Mouse (Mus musculus): Measurements from ENCODE around the gene Sox13. TPM values are rescaled to one million over a fixed set of nuclear protein-coding genes. Genes with fewer than 3 reads are reported as not detected.
A peak's percentile ranks its signal among the peaks of the same experiment; 100 is the strongest.

The Sox13 gene
- polyA plus RNA-seq, 1 experiment from 2014 or later: 5.8 TPM

DNA sequence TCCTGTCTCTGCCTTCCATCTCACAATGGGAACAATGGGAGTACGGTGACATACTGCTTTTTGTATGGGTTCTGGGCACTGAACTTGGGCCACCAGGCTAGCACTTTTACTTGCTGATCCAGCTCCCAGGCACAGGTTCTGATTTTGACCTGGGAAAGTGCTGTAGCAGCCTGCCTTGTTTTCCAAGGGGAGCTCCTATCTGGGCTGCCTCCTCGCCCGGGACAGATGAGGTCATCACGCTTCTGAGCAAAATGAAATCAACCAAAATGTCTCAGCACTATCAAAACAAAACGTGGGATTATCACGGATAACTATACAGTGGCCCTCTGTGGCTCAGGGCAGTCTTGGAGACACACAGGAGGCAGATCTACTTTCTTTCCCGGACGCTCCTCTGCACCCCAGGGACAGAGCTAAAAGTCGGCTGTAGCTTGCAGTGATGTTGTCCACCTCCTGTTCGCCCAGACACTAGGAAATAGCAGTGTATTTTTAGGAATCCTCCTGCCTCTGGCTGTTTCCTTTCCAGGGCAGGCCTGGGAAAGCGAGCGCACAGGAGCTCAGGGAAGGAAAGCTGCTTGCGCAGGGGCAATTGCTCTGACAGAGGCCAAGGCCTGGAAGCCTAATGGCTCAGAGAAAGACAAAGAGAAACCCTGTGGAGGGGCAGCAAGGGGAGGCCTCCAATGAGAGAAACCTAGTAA, 27.8 kb upstream of the Sox13 start:
- Histone ChIP-seq H3K4me2 (no peak overlapping the region), H3K27me3 (no peaks in the 10 kb centered on the region), H3K4me3 (no peak overlapping the region), H3K9me3 (replicated peaks) (no peaks in the 10 kb centered on the region), H3K27ac (no peak overlapping the region), H3K9ac (no peak overlapping the region), H3K36me3 (ENCODE audit: poor library complexity, severe bottlenecking) (no peaks in the 10 kb centered on the region), H3K4me1 (peaks cover 13% of the 10 kb centered on the region)
- ATAC-seq: no peak
- 54% methylated on average over 13 of the region's 13 CpGs for WGBS

GRCm38 (mm10) chr1:133451025-133451424, 26.8 kb upstream of the Sox13 start:
- Histone ChIP-seq H3K27ac (no peak overlapping the region), H3K4me2 (no peak overlapping the region), H3K9ac (no peak overlapping the region), H3K27me3 (no peaks in the 10 kb centered on the region), H3K36me3 (ENCODE audit: poor library complexity, severe bottlenecking) (no peaks in the 10 kb centered on the region), H3K4me1 (peaks cover 13% of the 10 kb centered on the region), H3K9me3 (replicated peaks) (no peaks in the 10 kb centered on the region), H3K4me3 (no peak overlapping the region)
- 67% methylated on average over 11 of the region's 11 CpGs for WGBS
- ATAC-seq: no peak

GRCm38 (mm10) chr1:133448351-133448931, 24.3 kb upstream of the Sox13 start:
- Histone ChIP-seq H3K27ac (no peak overlapping the region; the same call in 1 of the 2 replicates), H3K36me3 (ENCODE audit: poor library complexity, severe bottlenecking) (no peaks in the 10 kb centered on the region), H3K27me3 (no peaks in the 10 kb centered on the region), H3K9ac (0 out of 2 replicates have a peak overlapping the region, but pooled peaks have one; percentile 16), H3K4me1 (peaks cover 13% of the 10 kb centered on the region), H3K9me3 (replicated peaks) (peaks cover under 1% of the 10 kb centered on the region; the same call in 1 of the 2 replicates), H3K4me2 (peak overlapping the region; percentile 24; the same call in 1 of the 2 replicates), H3K4me3 (no peak overlapping the region)
- 28% methylated on average over 14 of the region's 14 CpGs for WGBS
- peak; percentile 53; the same call in 1 of the 2 replicates for ATAC-seq

- WGBS: 74% methylated on average over 4 of the region's 4 CpGs
- H3K4me1 ChIP-seq: peaks cover 7% of the 10 kb centered on the region
- H3K27me3 ChIP-seq: no peaks in the 10 kb centered on the region
- no peak overlapping the region for H3K4me3 ChIP-seq
- ATAC-seq: no peak
- no peaks in the 10 kb centered on the region for H3K36me3 ChIP-seq (ENCODE audit: poor library complexity, severe bottlenecking)
- no peak overlapping the region for H3K4me2 ChIP-seq
- no peak overlapping the region for H3K27ac ChIP-seq
- no peak overlapping the region for H3K9ac ChIP-seq
- H3K9me3 ChIP-seq (replicated peaks): peaks cover 12% of the 10 kb centered on the region; the same call in 1 of the 2 replicates
These were observed 22.1 kb upstream of the Sox13 start for GRCm38 (mm10) chr1:133446291-133446690.

- H3K36me3 ChIP-seq (ENCODE audit: poor library complexity, severe bottlenecking): no peaks in the 10 kb centered on the region
- no peaks in the 10 kb centered on the region for H3K27me3 ChIP-seq
- no peak overlapping the region for H3K9ac ChIP-seq
- no peak for ATAC-seq
- H3K9me3 ChIP-seq (replicated peaks): peaks cover 12% of the 10 kb centered on the region; the same call in 1 of the 2 replicates
- H3K4me1 ChIP-seq: peaks cover 7% of the 10 kb centered on the region
- no peak overlapping the region for H3K4me3 ChIP-seq
- H3K27ac ChIP-seq: no peak overlapping the region
- 86% methylated on average over 8 of the region's 8 CpGs for WGBS
- H3K4me2 ChIP-seq: no peak overlapping the region
These were observed 20.1 kb upstream of the Sox13 start for GRCm38 (mm10) chr1:133444315-133444714.

- Histone ChIP-seq H3K4me3 (no peak overlapping the region), H3K9me3 (replicated peaks) (0 out of 2 replicates have a peak, but pooled peaks cover 8% of the 10 kb centered on the region), H3K4me2 (no peak overlapping the region), H3K27me3 (no peaks in the 10 kb centered on the region), H3K4me1 (peaks cover 27% of the 10 kb centered on the region), H3K9ac (peak overlapping the region; percentile 8; the same call in 1 of the 2 replicates), H3K27ac (0 out of 2 replicates have a peak overlapping the region, but pooled peaks have one; percentile 26), H3K36me3 (ENCODE audit: poor library complexity, severe bottlenecking) (no peaks in the 10 kb centered on the region)
- no peak for ATAC-seq
- WGBS: 22% methylated on average over 14 of the region's 14 CpGs
These were observed 13.9 kb upstream of the Sox13 start for GRCm38 (mm10) chr1:133437916-133438683.

DNA sequence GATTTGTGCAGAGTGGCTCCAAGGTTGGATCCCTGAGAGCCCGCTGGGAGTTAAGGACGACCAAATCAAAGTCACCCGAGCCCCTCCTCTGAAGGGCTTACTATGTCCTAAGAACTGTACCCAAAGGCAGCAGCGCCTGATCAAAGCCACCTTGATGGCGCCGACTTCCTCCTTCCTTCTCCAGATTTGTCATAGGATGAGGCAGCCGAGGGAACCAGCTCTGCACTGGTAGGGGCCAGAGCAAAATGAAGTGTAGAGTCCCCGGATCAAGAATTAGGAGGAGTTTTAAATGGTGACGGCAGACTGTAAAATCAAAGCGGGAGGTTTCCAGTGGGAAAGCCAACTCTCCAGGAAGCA, 10.6 kb upstream of the Sox13 start:
- WGBS: 7% methylated on average over 10 of the region's 10 CpGs
- H3K4me1 ChIP-seq: peaks cover 31% of the 10 kb centered on the region
- peak overlapping the region; percentile 74 for H3K27ac ChIP-seq
- peak overlapping the region; percentile 41 for H3K9ac ChIP-seq
- H3K9me3 ChIP-seq (replicated peaks): peaks cover 7% of the 10 kb centered on the region
- peak overlapping the region; percentile 53 for H3K4me2 ChIP-seq
- ATAC-seq: peak; percentile 27; the same call in 1 of the 2 replicates
- no peaks in the 10 kb centered on the region for H3K27me3 ChIP-seq
- peak overlapping the region; percentile 22 for H3K4me3 ChIP-seq
- H3K36me3 ChIP-seq (ENCODE audit: poor library complexity, severe bottlenecking): no peaks in the 10 kb centered on the region

DNA sequence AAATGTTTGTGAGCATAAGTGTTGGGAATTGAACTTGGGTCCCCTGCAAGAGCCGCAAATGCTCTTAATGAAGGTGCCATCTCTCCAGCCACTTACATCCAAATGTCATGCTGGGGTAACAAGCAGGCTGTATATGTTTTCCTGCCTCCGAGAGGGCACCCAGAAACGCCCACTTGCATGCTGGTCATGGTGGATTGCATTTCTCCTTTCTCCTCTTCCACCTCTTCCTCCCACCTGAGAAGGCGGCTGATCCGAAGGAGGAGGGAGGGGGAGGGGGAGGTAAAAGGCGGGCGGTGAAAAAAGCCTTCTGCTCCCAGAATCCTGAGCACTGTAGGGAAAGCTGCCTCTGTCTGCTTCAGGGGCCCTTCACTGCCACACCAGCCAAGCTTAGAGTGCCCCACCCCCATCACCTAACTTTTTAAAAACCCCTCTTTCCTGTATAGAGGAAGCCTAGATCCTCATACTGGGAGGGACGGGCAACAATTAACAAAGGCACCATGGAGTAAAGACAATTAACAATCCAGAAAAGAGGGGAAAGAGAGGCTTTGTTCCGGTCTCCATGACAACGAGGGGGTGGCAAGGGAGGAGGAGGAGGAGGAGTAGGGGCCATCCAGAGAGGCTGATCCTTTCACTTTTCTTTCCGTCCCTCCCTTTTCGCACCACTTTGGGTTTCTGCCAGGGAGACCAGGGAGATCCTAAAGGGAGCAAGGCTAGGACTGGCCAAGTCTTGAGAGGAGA, 10.0 kb upstream of the Sox13 start:
- peak overlapping the region; percentile 74 for H3K27ac ChIP-seq
- H3K4me2 ChIP-seq: peak overlapping the region; percentile 53
- peak; percentile 89 for ATAC-seq
- no peaks in the 10 kb centered on the region for H3K36me3 ChIP-seq (ENCODE audit: poor library complexity, severe bottlenecking)
- H3K4me1 ChIP-seq: peaks cover 31% of the 10 kb centered on the region
- H3K9me3 ChIP-seq (replicated peaks): peaks cover 13% of the 10 kb centered on the region
- H3K4me3 ChIP-seq: peak overlapping the region; percentile 22
- H3K9ac ChIP-seq: peak overlapping the region; percentile 41
- whole genome bisulfite sequencing: 3% methylated on average over 11 of the region's 12 CpGs
- no peaks in the 10 kb centered on the region for H3K27me3 ChIP-seq

- Histone ChIP-seq H3K27me3 (no peaks in the 10 kb centered on the region), H3K4me1 (peaks cover 24% of the 10 kb centered on the region), H3K9ac (no peak overlapping the region), H3K36me3 (ENCODE audit: poor library complexity, severe bottlenecking) (no peaks in the 10 kb centered on the region), H3K4me2 (no peak overlapping the region), H3K9me3 (replicated peaks) (peaks cover 13% of the 10 kb centered on the region), H3K27ac (no peak overlapping the region), H3K4me3 (no peak overlapping the region)
- no peak for ATAC-seq
- WGBS: 14% methylated on average over 2 of the region's 2 CpGs
These were observed 8.4 kb upstream of the Sox13 start for GRCm38 (mm10) chr1:133432566-133432965.

DNA sequence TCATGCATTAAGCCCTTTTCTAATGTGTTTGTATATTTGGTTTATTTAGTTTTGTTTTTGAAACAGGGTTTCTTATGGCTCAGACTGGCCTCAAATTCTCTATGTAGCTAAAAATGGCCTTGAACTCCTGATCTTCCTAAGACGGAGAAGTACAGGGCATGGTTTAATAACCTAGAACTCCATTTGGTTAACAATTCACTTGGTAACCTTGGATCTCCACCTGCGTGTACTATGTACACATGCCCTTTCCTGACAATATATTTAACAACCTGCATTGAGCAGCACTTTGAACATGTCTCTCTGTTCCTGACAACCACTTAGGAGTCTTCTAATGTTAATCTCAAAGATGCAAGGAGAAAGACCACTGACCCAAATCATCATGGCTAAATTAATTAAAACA, 7.0 kb upstream of the Sox13 start:
- Histone ChIP-seq H3K4me2 (no peak overlapping the region), H3K27ac (no peak overlapping the region), H3K4me3 (no peak overlapping the region), H3K9me3 (replicated peaks) (peaks cover 13% of the 10 kb centered on the region), H3K9ac (no peak overlapping the region), H3K36me3 (ENCODE audit: poor library complexity, severe bottlenecking) (no peaks in the 10 kb centered on the region), H3K4me1 (peaks cover 23% of the 10 kb centered on the region), H3K27me3 (no peaks in the 10 kb centered on the region)
- 95% methylated on average over 2 of the region's 2 CpGs for WGBS
- ATAC-seq: no peak

GRCm38 (mm10) chr1:133424547-133425140, 467 bp upstream of the Sox13 start:
- Histone ChIP-seq H3K9ac (no peak overlapping the region), H3K9me3 (replicated peaks) (peaks cover 5% of the 10 kb centered on the region; the same call in 1 of the 2 replicates), H3K27ac (no peak overlapping the region), H3K27me3 (no peaks in the 10 kb centered on the region), H3K4me2 (peak overlapping the region; percentile 100), H3K4me3 (peak overlapping the region; percentile 77), H3K36me3 (ENCODE audit: poor library complexity, severe bottlenecking) (no peaks in the 10 kb centered on the region), H3K4me1 (peaks cover 21% of the 10 kb centered on the region)
- ATAC-seq: no peak
- 61% methylated on average over 4 of the region's 4 CpGs for WGBS

All from forebrain, embryonic 13.5 days (tissue).